Mouse (Mus musculus) pancreas, adult 10 weeks (tissue): ENCODE measurements around the gene Dctd. TPM values are rescaled to one million over a fixed set of nuclear protein-coding genes. Genes with fewer than 3 reads are reported as not detected.

Experiments used
- polyA plus RNA-seq: library from polyadenylated mRNA; stranded (reverse); fragments of 350-450 nt; fragmentation: Illumina TruSeq; extraction: RNeasy Lipid Tissue Mini Kit (QIAGEN cat#74804); gene quantifications from one replicate; pipeline ENCODE4 v1.2.3, GENCODE M21; 2015; ENCODE audit warnings: low read depth, low replicate concordance; ENCODE audit not compliant: insufficient read depth

Dctd gene
- polyA plus RNA-seq = 1.2 TPM

GRCm38 (mm10) chr8:48098792-48099191 lies at the start of gene Dctd:
Gene Dctd, plus strand, starts transcription at chr8:48099092.

Other genes starting within 250 kb of the Dctd start
- 3.0 TPM for gene Wwc2, start 108.2 kb upstream of the Dctd start, polyA plus RNA-seq